ENCODE assay signal across 8 mouse cellular contexts in genomic region chr9:37255149-37255888, GRCm38 (mm10). TPM values are rescaled to one million over a fixed set of nuclear protein-coding genes. Genes with fewer than 3 reads are reported as not detected.
DNase-seq lines count a peak whose midpoint lies in the region; ATAC-seq and TF ChIP-seq lines count a peak whose summit lies in the region.

Slc37a2 (minus strand) TSS chr9:37255738.

- H3K9ac ChIP-seq in ES-Bruce4 (ENCODE audit: low read depth, poor library complexity, severe bottlenecking): peak within 1 kb of the TSS; percentile 13
- peak within 1 kb of the TSS; percentile 52 for H3K9ac ChIP-seq in lung, embryonic 14.5 days

- peaks cover 2% of the 10 kb centered on the region for H3K4me1 ChIP-seq in ES-Bruce4 (ENCODE audit: control insufficient read depth, insufficient read depth, low read length)
- H3K4me1 ChIP-seq in brown adipose tissue, adult 24 weeks (ENCODE audit: control insufficient read depth, insufficient read depth, insufficient read length, low read length): 0 out of 2 replicates have a peak, but pooled peaks cover 2% of the 10 kb centered on the region
- H3K4me1 ChIP-seq in lung, embryonic 14.5 days (ENCODE audit: insufficient read depth): peaks cover 8% of the 10 kb centered on the region; the same call in 1 of the 2 replicates

- TF ChIP-seq EP300 in ES-Bruce4 (IDR thresholded peaks at IDR 0.05; ENCODE audit: insufficient read depth, low read depth, low read length): 0 out of 2 replicates have a peak, but pooled peaks have one; percentile 10

- TF ChIP-seq CTCF in ES-Bruce4 (IDR thresholded peaks at IDR 0.05; ENCODE audit: low read depth, low read length): no peak
- no peak for TF ChIP-seq CTCF in lung, embryonic 14.5 days (IDR thresholded peaks at IDR 0.05; ENCODE audit: low read depth)

- peak; percentile 35 for DNase-seq in forelimb bud, embryonic 11.5 days (ENCODE audit: low read depth, low spot score)
- DNase-seq in layer of hippocampus, adult 8-10 months (ENCODE audit: low spot score in 2 of 2): peak; percentile 77 to 78
- DNase-seq in lung, embryonic 14.5 days: peak; percentile 83
- peak; percentile 73 to 83 for DNase-seq in thymus, postnatal 10 days (ENCODE audit: low spot score in 2 of 2)

- no peak for TF ChIP-seq POLR2A in ES-Bruce4 (IDR thresholded peaks at IDR 0.05; ENCODE audit: insufficient read depth, low read length)

- no peaks in the 10 kb centered on the region for H3K36me3 ChIP-seq in ES-Bruce4 (ENCODE audit: control insufficient read depth, insufficient read depth, low read length, poor library complexity, severe bottlenecking)
- no peaks in the 10 kb centered on the region for H3K36me3 ChIP-seq in lung, embryonic 14.5 days (ENCODE audit: insufficient read depth)

- H3K4me2 ChIP-seq in lung, embryonic 14.5 days: peak within 1 kb of the TSS; percentile 90

- peak; percentile 76 to 85 for ATAC-seq in hematopoietic stem cell, adult 5-6 weeks (replicated peaks in 1 of 2; ENCODE audit: insufficient read depth in 1 of 2, low FRiP score in 2 of 2, low TSS enrichment in 1 of 2, low read depth in 1 of 2, poor library complexity in 2 of 2, severe bottlenecking in 2 of 2)
- peak; percentile 91 for ATAC-seq in lung, embryonic 14.5 days (ENCODE audit: insufficient read depth)
- ATAC-seq in neutrophil, adult 5-6 weeks (ENCODE audit: extremely low read depth, insufficient number of reproducible peaks, low FRiP score, poor library complexity, severe bottlenecking): peak; percentile 85

- no peaks in the 10 kb centered on the region for H3K27me3 ChIP-seq in ES-Bruce4 (ENCODE audit: control insufficient read depth, insufficient read depth, low read length, poor library complexity, severe bottlenecking)
- H3K27me3 ChIP-seq in lung, embryonic 14.5 days (ENCODE audit: insufficient read depth, low read length): no peaks in the 10 kb centered on the region

- H3K9me3 ChIP-seq in ES-Bruce4 (replicated peaks; ENCODE audit: control insufficient read depth, insufficient read depth, low read length, poor library complexity, severe bottlenecking): no peaks in the 10 kb centered on the region
- H3K9me3 ChIP-seq in lung, embryonic 14.5 days (ENCODE audit: low read depth, low read length): no peaks in the 10 kb centered on the region

- peak within 1 kb of the TSS; percentile 52 for H3K4me3 ChIP-seq in ES-Bruce4 (ENCODE audit: low read depth, low read length)
- peak within 1 kb of the TSS; percentile 61 for H3K4me3 ChIP-seq in brown adipose tissue, adult 24 weeks (ENCODE audit: insufficient read depth, low read depth, low read length)
- H3K4me3 ChIP-seq in lung, embryonic 14.5 days (ENCODE audit: low read depth, low read length): peak within 1 kb of the TSS; percentile 41

- H3K27ac ChIP-seq in ES-Bruce4 (ENCODE audit: insufficient read depth, low read length): no peak within 1 kb of the TSS
- H3K27ac ChIP-seq in brown adipose tissue, adult 24 weeks (replicated peaks; ENCODE audit: low read depth, low read length): peak within 1 kb of the TSS; percentile 48
- H3K27ac ChIP-seq in lung, embryonic 14.5 days (ENCODE audit: low read depth): no peak within 1 kb of the TSS

- WGBS in lung, embryonic 14.5 days: 2% methylated on average over 38 of the region's 38 CpGs

RNA-seq across cellular contexts. Expression of gene Slc37a2, which starts in this region (rescaled TPM):
- 2.1 and 2.3 TPM in 2 replicates for polyA plus RNA-seq in ES-Bruce4 (2011; ENCODE audit: insufficient read depth, insufficient read length, low read depth, missing spikeins)
- 1.1 and 1.2 TPM in 2 replicates for polyA plus RNA-seq in brown adipose tissue, adult 24 weeks (2012; ENCODE audit: insufficient read depth, insufficient read length, missing spikeins)
- total RNA-seq in hematopoietic stem cell, adult 5-6 weeks (2017): 0.55 and 0.69 TPM in 2 replicates
- total RNA-seq in layer of hippocampus, adult 8-10 months (2022): 1 to 10 TPM; 1.1 to 8.8 (median 5.2) TPM
- 1.4 and 1.8 TPM in 2 replicates for polyA plus RNA-seq in lung, embryonic 14.5 days (2014; fragmentation: Nextera tagmentation; extraction: Ambion mirVana)
- 30.0 and 30.4 TPM in 2 replicates for total RNA-seq in neutrophil, adult 5-6 weeks (2017)

Comparison
In these comparisons a context has a peak if more than half of its experiments do, and no peak if none do; other contexts are left out.
1. Peak in ATAC-seq in hematopoietic stem cell, adult 5-6 weeks; RNA of the gene not detected or under 1 TPM.